Mouse (Mus musculus) olfactory bulb, adult 2 months (tissue): ENCODE measurements around the gene Gm48551.

Experiments used
- CTCF ChIP-seq: fragments of 200-500 bp; IDR thresholded peaks from 2 replicates; pipeline ENCODE4 v1.5.1; 2012; ENCODE audit warnings: low read depth, mild to moderate bottlenecking, low read length, moderate library complexity; ENCODE audit not compliant: insufficient read depth
- POLR2A ChIP-seq: fragments of 200-500 bp; IDR thresholded peaks from 2 replicates; pipeline ENCODE4 v1.6.1; 2012; ENCODE audit warnings: mild to moderate bottlenecking, low read depth, low read length, moderate library complexity; ENCODE audit not compliant: insufficient read depth

- TF ChIP-seq POLR2A (no peak), CTCF (no peak)
Observed at GRCm38 (mm10) chr10:81427327-81427726, 43.1 kb downstream of the Gm48551 start.
